Mouse (Mus musculus) heart, embryonic 11.5 days (tissue): ENCODE data around the gene Cetn3. TPM values are rescaled to one million over a fixed set of nuclear protein-coding genes. Genes with fewer than 3 reads are reported as not detected.

Experiments used
- ATAC-seq: fragments of 200-750 bp; cut with Nextera tagmentation; replicated peaks from 2 replicates; pipeline ENCODE4 v1.8.0; 2017; ENCODE audit warnings: moderate library complexity; ENCODE audit not compliant: insufficient number of reproducible peaks, low FRiP score, low TSS enrichment
- H3K27ac ChIP-seq: fragments of 300-500 bp; sonication (generic); 2 replicates; pipeline ENCODE4 v1.5.1; 2014; ENCODE audit warnings: mild to moderate bottlenecking, low read depth, low read length
- H3K27me3 ChIP-seq: fragments of 300-500 bp; sonication (generic); 2 replicates; pipeline ENCODE4 v1.6.1; 2014; ENCODE audit warnings: mild to moderate bottlenecking, low read length, mixed read lengths; ENCODE audit not compliant: control insufficient read depth, insufficient read depth
- H3K36me3 ChIP-seq: fragments of 300-500 bp; sonication (generic); 2 replicates; pipeline ENCODE4 v1.6.1; 2014; ENCODE audit warnings: mild to moderate bottlenecking, low read length, moderate library complexity, mixed read lengths; ENCODE audit not compliant: control insufficient read depth, insufficient read depth
- H3K4me1 ChIP-seq: fragments of 300-500 bp; sonication (generic); 2 replicates; pipeline ENCODE4 v1.6.1; 2014; ENCODE audit warnings: low read length; ENCODE audit not compliant: control insufficient read depth, insufficient read depth
- H3K4me2 ChIP-seq: fragments of 300-500 bp; sonication (generic); 2 replicates; pipeline ENCODE4 v1.6.1; 2014; ENCODE audit warnings: mild to moderate bottlenecking, moderate library complexity
- H3K4me3 ChIP-seq: fragments of 300-500 bp; sonication (generic); 2 replicates; pipeline ENCODE4 v1.5.1; 2014; ENCODE audit warnings: low read depth, low read length
- H3K9ac ChIP-seq: fragments of 300-500 bp; sonication (generic); 2 replicates; pipeline ENCODE4 v1.6.1; 2014; ENCODE audit warnings: mild to moderate bottlenecking, low read depth, low read length, moderate library complexity
- H3K9me3 ChIP-seq: fragments of 300-500 bp; sonication (generic); replicated peaks from 2 replicates; pipeline ENCODE4 v1.6.1; 2016; ENCODE audit warnings: low read length; ENCODE audit not compliant: control insufficient read depth
- WGBS: fragments of 180-500 bp; shearing (Covaris S2); extraction: QIAGEN DNeasy Blood & Tissue Kit; methylation state at CpG from one replicate; pipeline ENCODE4 v1.1.7; 2014; ENCODE audit not compliant: insufficient replicate concordance; 5-methylcytosine and 5-hydroxymethylcytosine counted together
- polyA plus RNA-seq: library from polyadenylated mRNA; unstranded; fragments of >200 nt; fragmentation: Nextera tagmentation; extraction: Ambion mirVana; gene quantifications from 2 replicates; pipeline ENCODE4 v1.2.1, GENCODE M21; 2014

Gene Cetn3
- polyA plus RNA-seq, 1 experiment from 2014 or later = 220 TPM

DNA sequence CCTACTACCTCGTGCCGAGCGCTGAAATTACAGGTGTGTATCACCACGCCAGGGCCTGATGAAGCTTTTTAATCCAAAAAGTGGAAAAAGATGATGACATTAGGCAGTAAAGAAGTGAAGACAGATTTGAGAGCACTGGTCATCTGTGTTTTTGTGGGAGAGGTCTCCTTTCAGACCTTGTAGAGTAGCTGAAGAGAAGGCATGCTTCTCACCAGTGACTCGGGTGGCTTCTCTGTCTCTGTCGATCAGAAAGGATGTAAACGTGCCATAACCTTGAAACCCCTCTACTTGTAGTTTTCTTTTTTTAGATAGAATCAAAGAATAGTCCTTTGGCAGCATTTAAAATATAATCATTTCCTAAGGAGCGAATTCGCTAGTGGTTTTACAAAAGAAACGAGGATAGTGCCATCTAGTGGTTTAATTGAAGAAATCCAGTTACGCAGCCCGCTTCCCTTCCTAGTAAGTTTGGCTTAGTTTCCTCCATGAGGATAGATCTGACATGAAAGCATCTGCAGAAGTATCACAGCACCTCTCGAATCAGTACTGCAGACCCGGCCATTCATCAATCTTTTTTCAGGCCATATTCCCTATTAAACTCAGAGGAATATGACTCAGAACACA lies 21.2 kb upstream of the Cetn3 start:
- no peak overlapping the region for H3K4me2 ChIP-seq
- 30% methylated on average over 14 of the region's 14 CpGs for WGBS
- H3K4me3 ChIP-seq = no peak overlapping the region
- no peaks in the 10 kb centered on the region for H3K27me3 ChIP-seq
- H3K9ac ChIP-seq = no peak overlapping the region
- ATAC-seq = no peak
- H3K27ac ChIP-seq = no peak overlapping the region
- H3K9me3 ChIP-seq = no peaks in the 10 kb centered on the region
- H3K4me1 ChIP-seq = 0 out of 2 replicates have a peak, but pooled peaks cover 3% of the 10 kb centered on the region
- H3K36me3 ChIP-seq = no peaks in the 10 kb centered on the region

DNA sequence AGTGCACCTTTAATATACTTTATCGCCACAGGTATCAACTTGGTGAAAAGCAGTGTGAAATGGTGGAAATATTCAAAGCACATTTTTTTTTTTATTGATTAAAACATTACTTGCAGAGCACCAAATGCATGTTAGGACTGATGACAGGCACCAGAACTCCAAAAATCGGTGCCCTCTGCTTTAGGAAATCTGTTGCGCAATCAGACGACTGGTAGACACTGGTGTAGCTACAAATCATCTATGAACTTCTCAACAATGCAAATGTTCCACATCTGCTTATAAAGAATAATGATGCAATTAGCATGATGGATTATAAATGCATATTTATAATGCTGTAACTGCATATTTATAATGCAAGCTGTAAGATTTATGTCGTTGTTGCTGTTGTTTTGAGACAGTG lies 18.7 kb upstream of the Cetn3 start:
- no peaks in the 10 kb centered on the region for H3K36me3 ChIP-seq
- H3K4me1 ChIP-seq = no peaks in the 10 kb centered on the region
- no peak overlapping the region for H3K4me2 ChIP-seq
- no peak for ATAC-seq
- H3K4me3 ChIP-seq = no peak overlapping the region
- no peak overlapping the region for H3K9ac ChIP-seq
- H3K27me3 ChIP-seq = no peaks in the 10 kb centered on the region
- WGBS = 79% methylated on average over 5 of the region's 5 CpGs
- H3K9me3 ChIP-seq = no peaks in the 10 kb centered on the region
- no peak overlapping the region for H3K27ac ChIP-seq

DNA sequence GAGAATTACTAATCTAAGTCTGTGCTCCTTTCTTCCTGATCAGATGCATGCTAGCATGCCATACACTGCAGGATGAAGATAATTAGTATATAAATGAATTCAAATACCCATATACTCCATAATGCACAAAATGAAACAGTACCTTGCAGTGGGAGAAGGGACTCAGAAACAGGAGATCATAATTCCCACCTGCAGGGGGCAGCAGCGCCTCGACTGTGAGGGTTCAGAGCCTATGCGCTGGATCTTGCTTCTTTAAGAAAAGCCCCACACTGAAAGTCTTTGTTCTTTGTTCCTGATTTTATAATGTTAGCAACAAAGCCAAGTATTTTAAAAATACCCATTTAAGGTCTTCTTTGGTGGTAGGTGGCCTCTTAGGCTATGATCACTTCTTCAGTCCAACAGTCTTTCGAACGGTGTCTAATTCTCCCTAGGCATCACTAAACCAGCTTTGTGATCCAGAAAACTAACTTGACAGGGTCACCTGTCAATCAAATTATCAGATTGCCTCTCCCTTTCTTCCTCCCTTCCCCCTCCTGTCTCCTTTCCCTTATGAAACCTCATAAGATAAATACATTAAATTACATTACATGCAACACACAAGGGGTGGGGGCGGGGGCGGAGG lies 15.7 kb upstream of the Cetn3 start:
- WGBS = 82% methylated on average over 7 of the region's 7 CpGs
- Histone ChIP-seq H3K4me2 (no peak overlapping the region), H3K4me1 (no peaks in the 10 kb centered on the region), H3K9me3 (no peaks in the 10 kb centered on the region), H3K36me3 (no peaks in the 10 kb centered on the region), H3K4me3 (no peak overlapping the region), H3K27me3 (no peaks in the 10 kb centered on the region), H3K9ac (no peak overlapping the region), H3K27ac (no peak overlapping the region)
- ATAC-seq = no peak

DNA sequence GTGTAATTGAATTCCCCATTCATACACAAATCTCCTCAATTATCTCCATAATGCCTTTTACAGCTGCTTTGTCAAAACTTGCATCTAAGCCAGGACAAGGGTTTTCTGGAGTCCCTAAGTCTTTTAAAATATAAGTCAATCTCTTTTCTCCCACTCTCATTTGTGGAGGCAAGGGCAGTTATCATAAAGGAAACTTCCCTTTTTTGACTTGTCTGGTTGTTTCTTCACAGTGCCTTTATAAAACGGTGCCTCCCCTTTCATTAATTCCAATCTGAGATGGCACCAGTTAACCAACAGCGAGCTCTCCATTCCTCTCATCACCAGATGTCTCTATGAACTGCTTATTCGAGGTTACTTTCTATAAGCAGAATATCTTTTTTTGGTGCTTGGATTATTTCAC lies 6.7 kb upstream of the Cetn3 start:
- H3K27me3 ChIP-seq = no peaks in the 10 kb centered on the region
- WGBS = 74% methylated on average over 3 of the region's 3 CpGs
- H3K4me2 ChIP-seq = no peak overlapping the region
- H3K4me1 ChIP-seq = no peaks in the 10 kb centered on the region
- H3K9ac ChIP-seq = no peak overlapping the region
- H3K4me3 ChIP-seq = no peak overlapping the region
- no peak overlapping the region for H3K27ac ChIP-seq
- H3K9me3 ChIP-seq = no peaks in the 10 kb centered on the region
- H3K36me3 ChIP-seq = no peaks in the 10 kb centered on the region
- ATAC-seq = no peak

DNA sequence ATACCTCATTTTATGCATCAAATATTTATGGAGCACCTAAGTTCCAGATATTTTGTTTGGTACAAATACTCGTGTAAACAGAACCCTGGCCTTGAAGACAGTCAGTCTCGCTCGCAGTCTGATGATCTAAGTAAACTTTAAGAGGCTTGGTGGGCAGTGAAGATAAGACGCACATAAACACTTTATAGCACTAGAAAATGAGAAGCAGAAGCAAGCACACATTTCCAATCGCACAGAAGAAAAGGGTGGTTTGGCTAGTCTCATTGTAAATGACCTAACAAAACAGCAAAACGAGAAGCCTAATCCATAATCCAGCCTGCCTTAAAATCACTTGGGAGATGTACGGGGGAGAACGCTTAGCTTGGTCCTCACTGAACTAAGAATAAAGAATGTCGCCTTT lies 402 bp upstream of the Cetn3 start:
- no peaks in the 10 kb centered on the region for H3K9me3 ChIP-seq
- no peak for ATAC-seq
- H3K27ac ChIP-seq = peak overlapping the region; percentile 71; the same call in 1 of the 2 replicates
- 43% methylated on average over 9 of the region's 9 CpGs for WGBS
- H3K36me3 ChIP-seq = no peaks in the 10 kb centered on the region
- peak overlapping the region; percentile 61 for H3K4me3 ChIP-seq
- H3K4me2 ChIP-seq = peak overlapping the region; percentile 77
- no peaks in the 10 kb centered on the region for H3K27me3 ChIP-seq
- H3K9ac ChIP-seq = peak overlapping the region; percentile 84
- H3K4me1 ChIP-seq = peaks cover 11% of the 10 kb centered on the region

DNA sequence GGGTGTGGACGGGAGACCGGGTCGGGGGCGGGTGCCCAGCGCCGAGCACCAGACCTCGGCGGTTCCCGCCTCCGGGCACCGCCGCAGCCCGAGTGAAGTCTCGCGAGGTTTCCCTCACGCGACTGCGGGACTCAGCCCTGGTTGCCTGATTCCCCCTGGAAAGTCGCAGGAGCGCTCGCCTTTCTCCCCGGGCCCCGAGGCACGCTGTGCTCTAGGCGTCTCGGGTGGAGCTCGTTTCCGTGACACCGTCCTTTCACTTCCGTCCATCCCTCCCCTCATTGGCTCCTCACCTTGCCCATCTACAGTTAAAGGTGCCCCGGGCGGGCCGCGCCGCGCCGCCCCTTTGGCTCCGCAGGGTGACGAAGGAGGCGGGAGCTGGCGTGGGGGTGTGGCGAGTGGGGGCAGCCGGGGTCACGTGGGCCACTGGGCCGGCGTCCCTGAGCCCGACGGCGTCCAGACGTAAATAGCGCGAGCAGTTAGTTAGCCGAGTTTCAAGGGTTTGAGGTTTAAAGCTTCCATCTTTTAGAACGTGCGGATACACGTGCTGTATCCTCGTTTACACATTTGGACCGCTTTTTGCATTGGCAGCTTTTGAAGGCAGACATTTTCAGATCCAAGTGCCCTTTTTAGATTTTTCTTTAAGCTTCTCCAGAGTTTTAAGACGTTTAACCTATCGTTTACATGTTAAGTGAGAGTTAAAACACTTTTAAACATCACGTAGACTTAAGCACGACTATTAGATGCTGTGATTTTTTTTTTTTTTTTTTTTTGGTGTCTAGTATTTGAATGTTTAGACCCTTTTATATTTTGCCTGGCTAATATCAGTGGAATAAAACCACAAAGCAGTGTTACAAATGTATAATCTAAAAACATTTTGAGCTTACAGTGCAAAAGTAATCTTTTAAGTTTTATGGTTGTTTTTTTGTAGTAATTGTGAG lies 797 bp downstream of the Cetn3 start:
- H3K9ac ChIP-seq = peak overlapping the region; percentile 84
- peaks cover 11% of the 10 kb centered on the region for H3K4me1 ChIP-seq
- peak overlapping the region; percentile 77 for H3K4me2 ChIP-seq
- ATAC-seq = peak; percentile 97
- H3K36me3 ChIP-seq = no peaks in the 10 kb centered on the region
- H3K27ac ChIP-seq = peak overlapping the region; percentile 97
- no peaks in the 10 kb centered on the region for H3K27me3 ChIP-seq
- under 1% methylated on average over 62 of the region's 62 CpGs for WGBS
- peak overlapping the region; percentile 61 for H3K4me3 ChIP-seq
- no peaks in the 10 kb centered on the region for H3K9me3 ChIP-seq

DNA sequence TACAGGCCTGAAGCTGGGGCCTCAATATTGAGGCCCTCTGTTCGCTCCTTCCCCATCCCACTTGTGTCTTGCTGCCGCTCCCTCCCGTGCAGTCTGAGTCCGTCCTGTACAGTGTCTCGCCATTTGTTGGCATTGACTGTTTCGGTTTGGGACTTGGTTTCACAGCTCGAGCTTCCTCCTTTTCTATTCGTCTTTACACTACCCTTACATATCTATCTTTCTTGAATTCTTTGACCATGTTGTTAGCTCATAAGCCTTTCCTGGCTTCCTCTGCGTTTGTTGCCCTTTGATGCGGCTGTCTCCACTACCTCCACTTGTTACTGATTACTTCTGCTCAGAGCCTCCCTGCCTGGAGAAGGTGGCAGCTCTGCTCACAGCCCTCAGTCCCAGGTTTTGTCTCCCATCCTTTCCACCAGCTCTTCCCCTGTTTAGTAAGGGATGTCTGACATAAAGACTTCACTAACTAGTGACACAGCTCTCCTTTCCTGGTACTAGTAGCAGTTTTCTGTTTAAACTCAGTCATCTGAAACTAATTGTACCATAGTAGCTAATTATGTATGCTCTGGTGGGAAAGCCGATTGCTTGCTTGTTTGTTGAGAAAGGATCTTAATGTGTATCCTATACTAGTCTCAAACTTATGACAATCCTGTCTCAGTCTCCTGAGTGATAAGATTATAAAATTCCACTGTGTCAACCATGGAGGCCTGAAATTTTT lies 3.0 kb downstream of the Cetn3 start:
- no peak for ATAC-seq
- H3K4me1 ChIP-seq = peaks cover 11% of the 10 kb centered on the region
- H3K36me3 ChIP-seq = peaks cover 3% of the 10 kb centered on the region; the same call in 1 of the 2 replicates
- no peak overlapping the region for H3K4me3 ChIP-seq
- H3K27ac ChIP-seq = no peak overlapping the region
- no peaks in the 10 kb centered on the region for H3K27me3 ChIP-seq
- no peaks in the 10 kb centered on the region for H3K9me3 ChIP-seq
- H3K4me2 ChIP-seq = no peak overlapping the region
- 79% methylated on average over 11 of the region's 11 CpGs for WGBS
- H3K9ac ChIP-seq = no peak overlapping the region

DNA sequence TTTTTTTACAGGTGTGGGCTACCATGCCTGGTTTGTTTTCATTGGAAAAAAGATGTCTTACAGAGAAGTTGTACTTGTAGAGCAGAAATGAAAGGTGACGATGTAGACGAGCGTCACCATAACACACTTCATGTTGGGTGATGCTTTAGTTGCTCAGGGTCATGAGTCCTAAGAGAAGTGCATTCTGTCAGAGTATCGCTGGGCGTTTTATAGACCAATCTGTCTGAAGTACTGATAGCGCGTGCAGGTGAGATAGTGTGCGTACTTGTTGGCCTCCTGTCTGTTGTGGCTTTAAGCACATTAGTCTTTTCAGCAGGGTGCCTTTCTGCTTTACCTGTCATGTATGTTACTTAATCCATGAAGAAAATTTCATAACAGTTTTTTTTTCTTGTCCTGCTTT lies 7.3 kb downstream of the Cetn3 start:
- ATAC-seq = no peak
- Histone ChIP-seq H3K36me3 (peaks cover 3% of the 10 kb centered on the region; the same call in 1 of the 2 replicates), H3K9ac (no peak overlapping the region), H3K27ac (no peak overlapping the region), H3K4me1 (peaks cover 4% of the 10 kb centered on the region), H3K4me3 (no peak overlapping the region), H3K9me3 (no peaks in the 10 kb centered on the region), H3K4me2 (no peak overlapping the region), H3K27me3 (no peaks in the 10 kb centered on the region)
- WGBS = 86% methylated on average over 8 of the region's 8 CpGs
